Mouse (Mus musculus) spleen, adult 2 months (tissue): ENCODE results near the gene Insyn1.

Source experiments
- CTCF ChIP-seq: fragments of 200-500 bp; IDR thresholded peaks from 2 replicates; pipeline ENCODE4 v1.5.1; 2011; ENCODE audit warnings: mild to moderate bottlenecking, inconsistent platforms; ENCODE audit not compliant: insufficient read depth, insufficient read length, insufficient replicate concordance; ENCODE audit errors: extremely low read depth
- POLR2A ChIP-seq: fragments of 200-500 bp; IDR thresholded peaks from 2 replicates; pipeline ENCODE4 v1.6.1; 2011; ENCODE audit warnings: low read depth, low read length, inconsistent platforms

- TF ChIP-seq CTCF (no peak), POLR2A (no peak)
These were observed 12.5 kb downstream of the Insyn1 start for GRCm38 (mm10) chr9:58500946-58501345.
